Mouse (Mus musculus): ENCODE results near the gene Smc3.
"Not testable (repeated sequence)": the region's sequence is repeated elsewhere in the genome, so short reads cannot be mapped to it uniquely, and the experiment has no call there.

Smc3 gene

GRCm38 (mm10) chr19:53577025-53577800 is 23.0 kb upstream of the Smc3 start:
- peak; percentile 51 for DNase-seq

GRCm38 (mm10) chr19:53578597-53579252 is 21.5 kb upstream of the Smc3 start:
- peak; percentile 77 for DNase-seq

GRCm38 (mm10) chr19:53580271-53580670 is 19.9 kb upstream of the Smc3 start:
- not testable (repeated sequence) for DNase-seq

- not testable (repeated sequence) for DNase-seq
Measured at GRCm38 (mm10) chr19:53587686-53588085, 12.5 kb upstream of the Smc3 start.

GRCm38 (mm10) chr19:53588968-53589367 is 11.2 kb upstream of the Smc3 start, which contains the start of gene Nutf2-ps1:
Gene Nutf2-ps1, minus strand, starts transcription at chr19:53589068.
- DNase-seq, result not testable (repeated sequence)

- DNase-seq, result no peak
Measured at GRCm38 (mm10) chr19:53596723-53597474, 3.3 kb upstream of the Smc3 start.

- DNase-seq, result peak; percentile 76
Measured at GRCm38 (mm10) chr19:53600549-53601362, 558 bp downstream of the Smc3 start.

GRCm38 (mm10) chr19:53601363-53601655 is 1.1 kb downstream of the Smc3 start:
- no peak for DNase-seq

- DNase-seq, result no peak
Measured at GRCm38 (mm10) chr19:53608921-53609320, 8.7 kb downstream of the Smc3 start.

- no peak for DNase-seq
Measured at GRCm38 (mm10) chr19:53621681-53622080, 21.5 kb downstream of the Smc3 start.

GRCm38 (mm10) chr19:53638041-53638440 is 37.8 kb downstream of the Smc3 start:
- no peak for DNase-seq

- no peak for DNase-seq
Measured at GRCm38 (mm10) chr19:53638727-53639126, 38.5 kb downstream of the Smc3 start.

GRCm38 (mm10) chr19:53644020-53644595 is 43.9 kb downstream of the Smc3 start:
- peak; percentile 32 for DNase-seq

- DNase-seq, result no peak
Measured at GRCm38 (mm10) chr19:53647301-53647700, 47.1 kb downstream of the Smc3 start.

GRCm38 (mm10) chr19:53648056-53648455 is 47.9 kb downstream of the Smc3 start:
- DNase-seq, result no peak

- DNase-seq, result peak; percentile 83
Measured at GRCm38 (mm10) chr19:53648802-53649236, 48.6 kb downstream of the Smc3 start.

GRCm38 (mm10) chr19:53649361-53649760 is 49.2 kb downstream of the Smc3 start:
- peak; percentile 19 for DNase-seq

- DNase-seq, result peak; percentile 49
Measured at GRCm38 (mm10) chr19:53649802-53650201, 49.6 kb downstream of the Smc3 start.

- no peak for DNase-seq
Measured at GRCm38 (mm10) chr19:53650921-53651320, 50.7 kb downstream of the Smc3 start.

- DNase-seq, result no peak
Measured at GRCm38 (mm10) chr19:53652267-53652666, 52.1 kb downstream of the Smc3 start.

- peak; percentile 89 for DNase-seq
Measured at GRCm38 (mm10) chr19:53653624-53654467, 53.6 kb downstream of the Smc3 start.

Measured in kidney, postnatal 10 days (tissue).